9 mouse cellular contexts compared by ENCODE assay signal in genomic region chr17:77016871-77017270, GRCm38 (mm10).
"Had no signal": no experiment of that assay in that cellular context is flagged by ENCODE, and none has a peak within 500 bp of the region (broad histone marks: within the 10 kb centered on the region; RNA-seq: fewer than 3 reads in every experiment).

No protein-coding gene starts in this region.

- DNase-seq: kidney, adult 2 months; kidney, postnatal 25 days; left cerebral cortex, postnatal 4 days; liver, embryonic 13.5 days; lung, embryonic 14.5 days; right cerebral cortex, postnatal 25 days; spleen, adult 18-20 months; thymus, adult 18-20 months; thymus, postnatal 36 days had no signal
